Mouse (Mus musculus) thymus, postnatal 36 days (tissue): Measurements from ENCODE around the gene Hyal3.
A peak's percentile ranks its signal among the peaks of the same experiment; 100 is the strongest.

Experiments used
- DNase-seq, 2 experiments: peaks; one replicate each; pipeline ENCODE4 v3.0.0; 2022; ENCODE audit warnings: mixed read lengths in 2 of 2

The Hyal3 gene

GRCm38 (mm10) chr9:107598385-107598784 lies 17.8 kb downstream of the Hyal3 start:
- DNase-seq = no peak

GRCm38 (mm10) chr9:107599433-107599832 lies 18.8 kb downstream of the Hyal3 start:
- DNase-seq = no peak

- no peak for DNase-seq
Measured at GRCm38 (mm10) chr9:107599842-107600241, 19.2 kb downstream of the Hyal3 start.

- DNase-seq = peak in 1 of 2 experiments; percentile 48
Measured at GRCm38 (mm10) chr9:107600745-107601144, 20.1 kb downstream of the Hyal3 start.

GRCm38 (mm10) chr9:107601275-107601674 lies 20.7 kb downstream of the Hyal3 start:
- DNase-seq = no peak

GRCm38 (mm10) chr9:107602068-107602648 lies 21.5 kb downstream of the Hyal3 start:
- DNase-seq = peak; percentile 85 to 93

- no peak for DNase-seq
Measured at GRCm38 (mm10) chr9:107603251-107603650, 22.6 kb downstream of the Hyal3 start.

- no peak for DNase-seq
Measured at GRCm38 (mm10) chr9:107605041-107605661, 24.5 kb downstream of the Hyal3 start.

GRCm38 (mm10) chr9:107606591-107606990 lies 26.0 kb downstream of the Hyal3 start:
- no peak for DNase-seq

- DNase-seq = no peak
Measured at GRCm38 (mm10) chr9:107607036-107607435, 26.4 kb downstream of the Hyal3 start.

- no peak for DNase-seq
Measured at GRCm38 (mm10) chr9:107607653-107608245, 27.1 kb downstream of the Hyal3 start.

- DNase-seq = no peak
Measured at GRCm38 (mm10) chr9:107608741-107609432, 28.3 kb downstream of the Hyal3 start, which contains the start of gene Sema3b. Sema3b (minus strand) TSS chr9:107609229.

GRCm38 (mm10) chr9:107609433-107609830 lies 28.8 kb downstream of the Hyal3 start:
- no peak for DNase-seq

- no peak for DNase-seq
Measured at GRCm38 (mm10) chr9:107611456-107612190, 31.0 kb downstream of the Hyal3 start.

- peak; percentile 97 for DNase-seq
Measured at GRCm38 (mm10) chr9:107612191-107612944, 31.8 kb downstream of the Hyal3 start.

- no peak for DNase-seq
Measured at GRCm38 (mm10) chr9:107612945-107613569, 32.4 kb downstream of the Hyal3 start.

GRCm38 (mm10) chr9:107615035-107615434 lies 34.4 kb downstream of the Hyal3 start:
- no peak for DNase-seq

- DNase-seq = no peak
Measured at GRCm38 (mm10) chr9:107617461-107617860, 36.8 kb downstream of the Hyal3 start.

GRCm38 (mm10) chr9:107618098-107618497 lies 37.5 kb downstream of the Hyal3 start:
- DNase-seq = no peak

GRCm38 (mm10) chr9:107618778-107619545 lies 38.3 kb downstream of the Hyal3 start:
- DNase-seq = no peak

- no peak for DNase-seq
Measured at GRCm38 (mm10) chr9:107619546-107619879, 38.9 kb downstream of the Hyal3 start.
